Mouse (Mus musculus) embryonic facial prominence, embryonic 15.5 days (tissue): ENCODE measurements around the gene Hoxa10. TPM values are rescaled to one million over a fixed set of nuclear protein-coding genes. Genes with fewer than 3 reads are reported as not detected.

Source experiments
- ATAC-seq: fragments of 200-750 bp; cut with Nextera tagmentation; 2 replicates; pipeline ENCODE4 v1.8.0; 2017; ENCODE audit warnings: low read depth, moderate TSS enrichment; ENCODE audit not compliant: insufficient number of reproducible peaks, low FRiP score, low TSS enrichment
- H3K27ac ChIP-seq: fragments of 300-500 bp; sonication (generic); replicated peaks from 2 replicates; pipeline ENCODE4 v1.5.1; 2015; ENCODE audit warnings: mild to moderate bottlenecking, inconsistent platforms
- H3K27me3 ChIP-seq: fragments of 300-500 bp; sonication (generic); 2 replicates; pipeline ENCODE4 v1.6.1; 2015; ENCODE audit warnings: inconsistent platforms
- H3K36me3 ChIP-seq: fragments of 300-500 bp; sonication (generic); 2 replicates; pipeline ENCODE4 v1.6.1; 2015; ENCODE audit warnings: mild to moderate bottlenecking, inconsistent platforms
- H3K4me1 ChIP-seq: fragments of 300-500 bp; sonication (generic); 2 replicates; pipeline ENCODE4 v1.6.1; 2015; ENCODE audit warnings: inconsistent platforms
- H3K4me2 ChIP-seq: fragments of 300-500 bp; sonication (generic); replicated peaks from 2 replicates; pipeline ENCODE4 v1.6.1; 2015; ENCODE audit warnings: mild to moderate bottlenecking, inconsistent platforms
- H3K4me3 ChIP-seq: fragments of 300-500 bp; sonication (generic); replicated peaks from 2 replicates; pipeline ENCODE4 v1.5.1; 2015; ENCODE audit warnings: mild to moderate bottlenecking, inconsistent platforms
- H3K9ac ChIP-seq: fragments of 300-500 bp; sonication (generic); 2 replicates; pipeline ENCODE4 v1.6.1; 2015; ENCODE audit warnings: inconsistent platforms
- H3K9me3 ChIP-seq: fragments of 300-500 bp; sonication (generic); replicated peaks from 2 replicates; pipeline ENCODE4 v1.6.1; 2016; ENCODE audit warnings: inconsistent platforms
- WGBS: fragments of 180-500 bp; shearing (Covaris S2); methylation state at CpG from one replicate; pipeline ENCODE4 v1.1.7; 2015; 5-methylcytosine and 5-hydroxymethylcytosine counted together
- polyA plus RNA-seq: library from polyadenylated mRNA; unstranded; fragments of >200 nt; fragmentation: Nextera tagmentation; extraction: Ambion mirVana; gene quantifications from 2 replicates; pipeline ENCODE4 v1.2.1, GENCODE M21; 2015

Hoxa10 gene
- polyA plus RNA-seq, 1 experiment from 2014 or later: not detected

- Histone ChIP-seq H3K9ac (no peak within 1 kb of the TSS), H3K9me3 (no peaks in the 10 kb centered on the region), H3K4me3 (peak within 1 kb of the TSS; percentile 24), H3K4me2 (no peak within 1 kb of the TSS), H3K4me1 (peaks cover 32% of the 10 kb centered on the region), H3K36me3 (no peaks in the 10 kb centered on the region), H3K27ac (no peak within 1 kb of the TSS), H3K27me3 (peaks cover 99% of the 10 kb centered on the region)
- ATAC-seq: no peak
- 2% methylated on average over 38 of the region's 38 CpGs for WGBS
Measured at GRCm38 (mm10) chr6:52213119-52213986, 27.3 kb downstream of the Hoxa10 start, which contains the start of the genes Hoxa3 and Gm28308. TSS of gene Hoxa3 (minus strand) at chr6:52213336. TSS of gene Gm28308 (minus strand) at chr6:52213339.

DNA sequence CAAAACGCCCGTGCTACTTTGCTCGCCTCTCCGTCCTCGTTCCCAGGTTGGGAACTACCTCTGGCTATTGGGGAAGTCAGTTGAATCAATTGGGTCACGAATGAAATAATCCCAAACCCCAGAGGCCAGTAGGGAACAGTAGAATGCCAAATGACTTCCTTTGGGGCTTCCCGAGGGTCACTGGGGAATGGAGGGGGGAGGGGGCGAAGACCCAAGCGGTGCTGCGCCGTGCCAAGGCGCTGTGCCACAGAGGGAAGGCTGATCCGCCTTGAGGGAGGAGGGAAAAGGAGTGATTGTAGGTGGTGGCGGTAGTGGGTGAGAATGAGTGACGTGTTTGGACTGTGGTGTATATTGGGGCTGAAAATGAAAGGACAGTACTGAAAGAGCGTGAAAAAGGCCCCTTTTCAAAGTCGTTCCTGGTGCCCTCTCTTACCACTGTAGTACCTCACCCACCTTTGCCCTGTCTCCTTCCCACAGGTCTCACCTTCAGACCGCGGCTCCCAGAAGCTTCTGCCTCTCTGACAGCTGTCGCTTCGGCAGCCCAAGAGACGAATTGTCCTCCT lies 28.0 kb downstream of the Hoxa10 start:
- H3K36me3 ChIP-seq: no peaks in the 10 kb centered on the region
- H3K9ac ChIP-seq: no peak overlapping the region
- under 1% methylated on average over 22 of the region's 22 CpGs for WGBS
- ATAC-seq: no peak
- no peaks in the 10 kb centered on the region for H3K9me3 ChIP-seq
- no peak overlapping the region for H3K4me2 ChIP-seq
- peaks cover 98% of the 10 kb centered on the region for H3K27me3 ChIP-seq
- peaks cover 30% of the 10 kb centered on the region for H3K4me1 ChIP-seq
- no peak overlapping the region for H3K27ac ChIP-seq
- H3K4me3 ChIP-seq: peak overlapping the region; percentile 24

DNA sequence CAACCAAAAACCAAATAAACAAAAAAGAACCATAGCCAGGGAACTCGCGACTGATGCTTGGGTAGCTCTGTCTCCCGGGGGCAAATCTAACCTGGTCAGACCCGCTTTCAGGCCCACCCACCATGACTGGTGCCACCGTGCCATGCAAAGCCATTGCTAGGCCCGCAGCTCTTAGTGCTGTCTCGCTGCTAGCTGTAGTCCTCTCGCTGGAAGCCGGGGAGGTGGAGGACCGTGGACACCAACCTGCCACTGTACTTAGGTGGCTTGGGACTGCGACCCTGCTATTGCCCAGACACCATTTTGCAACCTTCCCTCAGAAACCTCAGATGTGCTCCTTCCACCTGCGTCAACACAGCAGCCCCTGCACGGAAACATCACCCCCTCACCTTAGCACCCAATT lies 28.7 kb downstream of the Hoxa10 start:
- H3K9me3 ChIP-seq: no peaks in the 10 kb centered on the region
- H3K36me3 ChIP-seq: no peaks in the 10 kb centered on the region
- H3K9ac ChIP-seq: no peak overlapping the region
- 5% methylated on average over 13 of the region's 13 CpGs for WGBS
- H3K4me3 ChIP-seq: 0 out of 2 replicates have a peak overlapping the region, but pooled peaks have one; percentile 10
- peaks cover 98% of the 10 kb centered on the region for H3K27me3 ChIP-seq
- no peak for ATAC-seq
- no peak overlapping the region for H3K27ac ChIP-seq
- H3K4me2 ChIP-seq: no peak overlapping the region
- peaks cover 24% of the 10 kb centered on the region for H3K4me1 ChIP-seq

DNA sequence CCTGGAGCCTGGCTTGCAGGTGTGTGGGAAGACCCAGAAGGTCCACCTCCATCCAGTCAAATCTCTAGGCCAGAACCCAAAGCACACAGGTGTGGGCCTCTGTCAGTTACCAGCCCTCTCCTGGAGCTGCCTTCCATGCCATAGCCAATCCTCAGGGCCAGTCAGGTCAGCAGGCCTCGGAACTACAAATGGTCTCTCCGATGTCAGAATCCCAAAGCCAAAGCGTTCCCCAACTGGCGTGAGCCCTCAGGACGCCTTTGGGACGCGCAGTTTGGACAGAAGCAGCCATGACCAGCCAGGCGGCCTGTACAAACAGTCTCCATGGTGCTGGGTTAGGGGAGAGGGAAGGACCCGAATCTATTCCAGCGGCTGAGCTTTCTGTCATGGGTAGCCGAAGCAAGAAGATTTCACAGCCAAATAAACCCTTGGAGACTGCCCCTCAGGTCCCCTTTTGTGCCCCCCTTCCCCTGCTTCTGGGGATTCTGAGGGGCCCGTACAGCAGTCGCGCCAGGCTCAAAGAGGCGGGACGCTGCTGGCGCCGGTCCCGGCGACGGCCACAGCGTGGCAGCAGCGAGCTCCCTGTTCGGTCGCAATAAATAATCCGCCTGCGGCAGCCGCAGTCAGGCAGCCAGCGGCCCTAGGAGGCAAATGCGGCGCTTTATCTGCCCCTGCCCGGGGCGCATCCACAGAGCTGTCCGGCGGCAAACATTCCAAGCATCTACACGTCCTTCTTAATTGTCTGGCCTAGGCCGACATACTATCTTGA lies 29.3 kb downstream of the Hoxa10 start:
- peak; percentile 19; the same call in 1 of the 2 replicates for ATAC-seq
- peaks cover 98% of the 10 kb centered on the region for H3K27me3 ChIP-seq
- WGBS: 2% methylated on average over 37 of the region's 37 CpGs
- no peaks in the 10 kb centered on the region for H3K36me3 ChIP-seq
- no peak overlapping the region for H3K27ac ChIP-seq
- no peak overlapping the region for H3K4me2 ChIP-seq
- peaks cover 20% of the 10 kb centered on the region; the same call in 1 of the 2 replicates for H3K4me1 ChIP-seq
- H3K4me3 ChIP-seq: 0 out of 2 replicates have a peak overlapping the region, but pooled peaks have one; percentile 10
- no peak overlapping the region for H3K9ac ChIP-seq
- no peaks in the 10 kb centered on the region for H3K9me3 ChIP-seq

DNA sequence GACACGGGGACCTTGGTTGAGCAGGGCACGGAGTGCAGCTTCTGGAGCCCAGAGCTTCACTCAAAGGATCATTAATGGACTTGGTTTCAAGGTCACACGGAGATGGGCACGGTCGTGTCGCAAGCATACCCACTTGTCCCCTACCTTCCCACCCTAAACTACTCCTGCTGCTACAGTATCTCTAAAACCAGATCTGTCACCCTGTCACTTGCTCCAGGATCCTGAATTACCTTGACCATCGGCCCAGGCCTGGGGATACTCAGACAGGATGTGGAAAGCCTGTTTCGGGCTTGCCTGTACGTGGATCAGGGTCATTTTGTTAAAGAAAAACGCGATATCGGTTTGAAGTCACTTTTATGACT lies 31.0 kb downstream of the Hoxa10 start:
- WGBS: 9% methylated on average over 12 of the region's 12 CpGs
- Histone ChIP-seq H3K4me3 (no peak overlapping the region), H3K27me3 (peaks cover 98% of the 10 kb centered on the region), H3K9me3 (no peaks in the 10 kb centered on the region), H3K27ac (no peak overlapping the region), H3K4me2 (no peak overlapping the region), H3K4me1 (peaks cover 21% of the 10 kb centered on the region; the same call in 1 of the 2 replicates), H3K36me3 (no peaks in the 10 kb centered on the region), H3K9ac (no peak overlapping the region)
- ATAC-seq: no peak

- Histone ChIP-seq H3K36me3 (no peaks in the 10 kb centered on the region), H3K27me3 (peaks cover 98% of the 10 kb centered on the region), H3K4me1 (peaks cover 27% of the 10 kb centered on the region), H3K4me3 (no peak overlapping the region), H3K4me2 (no peak overlapping the region), H3K27ac (no peak overlapping the region), H3K9me3 (no peaks in the 10 kb centered on the region), H3K9ac (no peak overlapping the region)
- ATAC-seq: no peak
- WGBS: 4% methylated on average over 18 of the region's 18 CpGs
Measured at GRCm38 (mm10) chr6:52208868-52209684, 31.6 kb downstream of the Hoxa10 start.

DNA sequence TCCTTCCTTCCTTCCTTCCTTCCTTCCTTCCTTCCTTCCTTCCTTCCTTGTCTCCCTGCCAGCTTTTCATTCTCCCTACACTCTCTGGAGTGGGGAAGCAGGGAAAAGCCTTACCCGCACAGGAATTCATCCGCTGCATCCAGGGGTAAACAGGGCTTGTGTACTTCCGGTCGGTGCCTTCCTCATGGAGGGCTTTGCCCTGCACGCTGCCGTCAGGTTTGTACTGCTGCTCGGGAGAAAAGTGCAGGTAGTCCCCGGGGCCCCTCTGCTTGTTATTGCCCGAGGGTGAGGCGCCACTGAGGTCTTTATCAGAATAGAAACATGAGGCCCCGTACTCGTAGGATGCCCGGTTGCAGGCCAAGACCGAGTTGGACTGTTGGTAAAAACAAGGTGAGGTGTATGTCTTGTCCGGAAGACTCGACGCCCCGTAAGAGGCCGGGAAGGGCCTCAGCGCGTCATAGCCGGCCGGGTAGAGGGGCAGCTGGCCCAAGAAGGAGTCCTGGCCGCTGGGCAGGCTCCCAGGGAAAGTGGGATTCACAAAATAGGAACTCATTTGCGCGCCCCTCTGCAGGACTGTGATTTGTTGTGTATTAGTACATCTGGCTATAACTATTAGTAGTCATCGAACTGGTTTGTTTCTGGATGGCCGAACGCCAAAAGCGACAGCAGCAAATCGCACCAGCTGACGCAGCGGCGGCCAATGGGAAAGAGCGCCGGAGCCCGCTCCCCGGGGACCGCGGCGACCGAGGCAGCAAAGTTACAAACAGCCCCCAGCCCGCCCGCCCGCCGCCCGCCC lies 32.4 kb downstream of the Hoxa10 start, which contains the start of gene Hoxa6:
Gene Hoxa6, minus strand, starts transcription at position 651 of the 796 bp plus-strand sequence.
- H3K27me3 ChIP-seq: peaks cover 98% of the 10 kb centered on the region
- no peaks in the 10 kb centered on the region for H3K36me3 ChIP-seq
- H3K4me2 ChIP-seq: no peak within 1 kb of the TSS
- ATAC-seq: no peak
- no peak within 1 kb of the TSS for H3K9ac ChIP-seq
- peaks cover 35% of the 10 kb centered on the region for H3K4me1 ChIP-seq
- H3K9me3 ChIP-seq: no peaks in the 10 kb centered on the region
- H3K4me3 ChIP-seq: no peak within 1 kb of the TSS
- WGBS: 1% methylated on average over 47 of the region's 47 CpGs
- no peak within 1 kb of the TSS for H3K27ac ChIP-seq

GRCm38 (mm10) chr6:52207684-52207976 lies 33.0 kb downstream of the Hoxa10 start:
- H3K27ac ChIP-seq: no peak overlapping the region
- no peak overlapping the region for H3K9ac ChIP-seq
- no peaks in the 10 kb centered on the region for H3K9me3 ChIP-seq
- no peaks in the 10 kb centered on the region for H3K36me3 ChIP-seq
- no peak overlapping the region for H3K4me3 ChIP-seq
- no peak for ATAC-seq
- H3K4me1 ChIP-seq: peaks cover 30% of the 10 kb centered on the region
- H3K4me2 ChIP-seq: no peak overlapping the region
- peaks cover 98% of the 10 kb centered on the region for H3K27me3 ChIP-seq

DNA sequence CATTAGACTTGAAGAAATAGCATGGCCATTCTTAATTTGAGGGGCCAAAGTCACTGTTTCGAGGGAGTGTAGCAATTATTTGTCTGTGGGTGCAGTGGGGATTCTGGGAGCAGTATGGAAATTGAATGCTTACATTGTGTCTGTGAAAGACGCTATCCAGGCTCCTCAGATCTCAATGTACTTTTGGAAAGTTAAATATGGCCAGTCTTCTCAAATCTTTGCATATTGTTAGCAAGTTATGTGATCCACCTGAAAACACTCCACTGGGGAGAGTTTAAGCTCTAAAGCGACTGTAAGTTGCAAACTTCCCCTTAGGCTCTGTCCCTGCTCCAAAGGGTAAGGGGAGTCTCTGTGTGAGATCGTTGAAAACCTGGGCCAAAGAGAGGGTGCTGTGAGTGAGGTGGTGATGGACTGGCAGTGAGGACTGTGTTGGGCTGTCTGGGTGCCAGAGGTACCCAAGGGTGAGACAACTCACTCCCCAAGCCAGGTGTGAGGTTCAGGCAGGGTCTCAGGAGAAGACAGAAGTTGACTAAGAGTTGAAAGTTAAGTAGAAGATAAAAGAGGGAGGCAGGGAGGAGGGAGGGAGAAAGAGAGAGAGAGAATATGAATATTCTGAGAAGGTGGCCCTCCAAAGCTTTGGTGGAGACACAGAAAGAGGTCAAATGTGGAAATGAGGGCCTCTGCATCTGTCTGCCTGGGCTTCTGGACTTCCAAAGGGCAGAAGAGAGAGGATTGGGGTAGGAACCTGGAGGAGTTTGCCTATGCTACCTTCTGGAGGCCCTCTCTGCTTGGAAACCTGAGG lies 33.6 kb downstream of the Hoxa10 start:
- Histone ChIP-seq H3K9me3 (no peaks in the 10 kb centered on the region), H3K9ac (no peak overlapping the region), H3K4me1 (peaks cover 29% of the 10 kb centered on the region), H3K27me3 (peaks cover 98% of the 10 kb centered on the region), H3K4me2 (no peak overlapping the region), H3K4me3 (no peak overlapping the region), H3K27ac (no peak overlapping the region), H3K36me3 (no peaks in the 10 kb centered on the region)
- no peak for ATAC-seq
- 3% methylated on average over 4 of the region's 4 CpGs for WGBS
